Mouse (Mus musculus) naive thymus-derived CD4-positive, alpha-beta T cell, adult 2 months (primary cell): ENCODE data around the gene Slc16a12.

Source experiments
- DNase-seq: peaks from one replicate; pipeline ENCODE4 v3.0.0-alpha.2; 2011; ENCODE audit warnings: low read depth

Slc16a12 gene

DNA sequence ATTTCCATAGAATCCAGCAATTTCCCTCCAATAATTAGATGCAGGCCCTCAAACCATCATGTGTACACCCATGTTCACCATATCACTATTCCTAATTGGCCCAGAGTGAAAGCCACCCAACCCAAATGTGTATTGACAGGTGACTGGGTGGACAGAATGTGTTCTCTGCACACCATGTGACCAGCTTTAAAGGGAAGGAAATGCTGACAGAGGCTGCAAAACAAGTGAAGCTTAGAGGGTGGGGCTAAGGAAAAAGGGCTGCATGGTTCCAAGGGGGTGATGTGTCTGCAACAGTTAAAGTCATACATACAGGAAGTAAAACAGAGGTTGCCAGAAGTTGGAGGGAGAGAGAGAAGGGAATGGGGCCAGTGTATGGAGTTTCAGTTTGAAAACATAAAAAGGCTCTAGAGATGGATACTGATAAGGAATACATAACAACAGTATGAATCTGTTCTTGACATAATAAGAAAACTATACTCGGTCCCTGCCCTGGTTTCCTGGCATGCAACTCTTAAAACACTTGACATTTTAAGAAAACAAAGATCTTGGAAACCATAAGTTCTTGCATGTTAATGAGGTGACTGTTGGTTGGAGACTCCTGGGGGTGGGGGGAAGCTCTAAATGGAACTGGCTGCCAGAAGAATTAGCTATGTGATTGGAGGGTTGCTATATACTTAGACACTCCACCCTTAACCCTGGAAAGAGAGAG, 20.7 kb downstream of the Slc16a12 start:
- peak; percentile 39 for DNase-seq

DNA sequence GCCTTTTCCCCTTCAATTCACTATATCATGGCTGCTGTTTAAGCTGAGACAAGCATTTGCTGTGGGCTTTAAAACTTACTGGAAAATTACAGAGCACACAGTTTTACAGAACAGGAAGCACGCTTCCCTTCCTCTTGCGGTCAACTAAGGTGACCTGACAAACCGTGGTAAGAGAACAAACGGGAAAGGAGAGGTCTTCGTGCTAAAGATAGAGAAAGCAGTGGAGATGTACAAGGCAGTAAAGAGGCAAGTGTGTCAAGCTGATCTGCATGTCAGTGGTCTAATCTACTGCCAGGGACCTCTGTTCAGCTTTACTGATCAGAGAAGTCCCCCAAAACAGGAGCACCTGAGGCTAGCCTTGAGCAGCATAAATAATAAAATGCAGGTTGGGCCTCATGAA, 21.7 kb downstream of the Slc16a12 start:
- DNase-seq, result peak; percentile 31

DNA sequence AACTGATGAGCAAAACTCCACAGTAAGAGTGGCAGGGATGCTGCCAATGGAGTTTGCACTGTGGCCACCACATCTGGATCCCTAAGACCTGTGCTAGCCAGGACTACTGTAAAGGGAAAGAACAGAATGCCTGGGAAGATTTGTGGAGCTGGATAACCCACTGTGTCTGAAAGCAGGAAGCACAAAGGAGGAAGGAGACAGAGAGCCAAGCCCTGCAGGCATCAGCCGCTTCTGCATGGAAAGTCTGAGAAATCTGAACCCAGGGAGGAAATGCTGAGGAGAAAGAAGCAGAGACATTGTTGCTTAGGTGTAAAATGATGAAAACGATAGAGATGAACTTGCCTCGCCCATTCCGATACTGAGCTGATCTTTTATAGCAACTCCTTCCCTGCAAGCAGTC, 22.5 kb downstream of the Slc16a12 start:
- peak; percentile 4 for DNase-seq

DNA sequence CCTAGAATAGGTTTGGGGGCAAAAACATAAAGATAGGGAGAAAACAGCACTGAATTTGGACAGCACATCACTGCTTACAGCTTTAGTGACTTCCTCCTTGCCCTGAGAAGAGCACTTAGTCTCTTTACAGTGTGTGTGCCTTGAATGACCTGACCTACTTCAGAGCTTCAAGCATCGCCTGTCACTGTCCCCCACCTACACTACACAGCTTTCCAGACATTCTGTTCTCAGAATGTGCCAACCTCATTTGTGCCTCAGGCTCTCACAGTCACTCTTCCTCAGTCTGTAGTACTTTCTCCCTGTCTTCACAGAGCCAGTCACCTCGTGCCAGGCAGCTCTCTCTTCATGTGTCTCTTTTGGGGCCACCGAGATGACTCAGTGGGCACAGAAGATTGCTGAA, 24.5 kb downstream of the Slc16a12 start:
- no peak for DNase-seq

DNA sequence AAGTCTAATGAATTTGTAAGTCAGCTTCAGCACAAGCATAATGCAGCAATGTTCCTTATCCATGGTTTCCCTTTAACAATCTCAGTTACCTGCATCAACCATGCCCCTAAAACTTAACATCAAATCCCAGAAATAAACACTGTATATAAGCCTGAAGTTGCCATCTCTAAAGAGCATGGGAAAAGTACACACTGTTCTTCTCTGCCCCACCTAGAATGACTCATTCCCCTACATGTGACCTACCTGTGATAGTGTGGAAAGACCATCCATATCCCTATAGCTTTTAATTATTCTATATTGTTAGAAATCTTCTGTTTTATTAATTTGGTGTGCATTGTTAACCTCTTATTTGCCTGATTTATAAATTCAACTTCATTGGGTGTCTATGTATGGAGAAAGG, 27.0 kb downstream of the Slc16a12 start:
- no peak for DNase-seq

DNA sequence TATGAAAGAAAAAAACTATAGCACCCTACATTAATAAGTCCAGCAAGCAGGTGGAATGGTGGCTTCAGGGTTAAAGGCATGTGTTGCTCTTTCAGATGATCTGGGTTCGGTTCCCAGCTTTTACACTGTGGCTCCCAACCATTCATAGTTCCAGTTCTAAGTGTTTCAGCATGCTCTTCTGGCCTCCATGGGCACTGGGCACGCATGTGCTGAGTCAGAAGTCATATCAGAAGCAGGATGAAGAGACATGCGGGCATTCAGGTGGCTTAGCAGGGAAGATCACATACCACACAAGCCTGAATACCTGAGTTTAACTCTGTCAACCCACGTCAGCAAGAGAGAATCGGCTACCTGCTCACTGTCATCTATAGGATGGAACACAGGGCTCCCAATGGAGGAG, 28.1 kb downstream of the Slc16a12 start:
- no peak for DNase-seq

DNA sequence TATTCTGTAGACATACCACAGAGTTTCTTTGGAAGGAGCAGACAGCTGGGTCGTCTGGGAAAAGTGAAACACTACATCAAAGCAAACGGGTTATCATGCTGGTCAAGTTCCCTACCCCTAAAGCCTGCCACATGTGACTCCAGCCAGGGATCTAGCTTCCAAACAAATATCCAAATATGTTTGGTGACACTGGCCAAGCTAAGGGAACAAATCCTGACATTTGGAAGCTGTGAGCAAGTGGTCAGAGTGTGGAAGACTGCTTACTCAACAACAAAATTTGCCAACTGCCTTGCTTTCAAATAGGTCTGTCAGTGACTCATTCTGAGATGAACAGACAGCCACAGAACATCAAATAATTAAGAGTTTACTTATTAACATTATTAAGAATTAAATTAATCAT, 28.6 kb downstream of the Slc16a12 start:
- no peak for DNase-seq

DNA sequence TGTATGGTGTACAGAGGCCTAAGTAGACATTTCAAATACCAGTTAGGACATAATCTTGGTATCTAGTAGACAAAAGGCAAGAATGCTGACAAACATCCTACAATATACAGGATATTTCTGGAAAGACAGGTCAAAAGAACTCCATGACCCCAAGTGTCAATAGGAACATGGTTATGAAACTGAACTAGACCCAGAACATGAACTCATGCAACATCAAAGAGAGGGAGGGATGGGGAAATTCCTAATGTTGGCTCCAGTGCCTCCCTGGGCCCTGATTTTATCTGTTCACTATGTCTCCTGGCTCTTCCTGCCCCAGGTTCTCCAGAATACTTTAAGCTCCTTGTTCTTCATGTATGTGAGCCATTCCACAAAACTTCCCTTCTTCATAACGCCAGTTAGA, 31.2 kb downstream of the Slc16a12 start:
- DNase-seq, result no peak

DNA sequence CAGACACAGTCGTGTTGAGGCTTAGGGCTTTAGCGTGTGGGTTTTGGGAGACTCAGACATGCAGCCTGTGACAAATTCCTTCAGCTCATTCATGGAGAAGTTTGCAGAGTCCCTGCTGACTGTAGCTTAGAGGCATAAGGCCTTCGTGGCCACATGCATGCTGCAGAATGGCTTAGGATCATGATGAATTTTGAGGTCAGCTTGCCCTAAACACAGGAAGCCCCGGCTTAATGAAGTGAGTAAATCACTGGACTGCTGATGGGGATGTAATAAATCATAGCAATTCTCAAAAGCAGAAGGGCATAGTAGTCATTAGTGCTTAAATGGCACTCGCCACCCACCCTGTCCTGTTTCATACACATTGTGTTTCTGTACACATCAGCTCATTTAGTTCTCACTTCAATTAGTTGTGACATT, 32.8 kb downstream of the Slc16a12 start:
- DNase-seq, result no peak

DNA sequence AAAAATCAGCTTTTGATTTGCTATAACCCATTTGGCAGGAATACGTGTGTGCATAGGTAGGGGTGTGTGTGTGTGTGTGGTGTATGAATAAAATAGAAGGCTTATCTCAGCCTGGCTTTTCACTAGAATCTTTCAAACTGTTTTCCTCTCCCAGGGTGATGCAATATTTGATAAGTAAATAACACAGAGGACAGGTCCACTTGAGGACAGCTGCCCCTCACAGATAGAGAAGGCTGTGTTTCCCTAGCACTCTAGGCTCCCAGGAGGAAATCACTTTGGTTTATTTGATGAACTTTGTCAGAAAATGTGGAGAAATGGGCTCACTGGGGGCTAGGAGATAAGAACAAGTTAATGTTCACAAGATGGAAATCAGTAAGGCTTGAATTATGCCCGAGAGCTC, 35.0 kb downstream of the Slc16a12 start:
- no peak for DNase-seq

DNA sequence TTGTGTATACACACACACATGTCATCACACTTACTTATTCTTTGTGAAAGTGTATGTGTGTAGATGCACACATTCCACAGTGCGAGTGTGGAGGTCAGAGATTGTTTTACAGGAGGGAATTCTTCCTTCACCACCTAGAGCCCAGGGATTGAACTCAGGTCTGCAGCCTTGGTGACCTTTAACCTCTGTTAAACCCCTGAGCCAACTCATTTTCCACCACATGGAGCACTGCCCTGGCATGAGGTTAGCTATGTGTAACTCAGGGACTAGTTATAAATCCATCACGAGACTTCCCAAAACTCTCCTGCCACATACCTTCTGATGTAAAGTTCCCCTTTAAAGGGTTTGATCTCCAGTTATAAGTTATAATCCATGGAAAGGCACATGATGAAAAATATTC, 38.9 kb downstream of the Slc16a12 start:
- no peak for DNase-seq

DNA sequence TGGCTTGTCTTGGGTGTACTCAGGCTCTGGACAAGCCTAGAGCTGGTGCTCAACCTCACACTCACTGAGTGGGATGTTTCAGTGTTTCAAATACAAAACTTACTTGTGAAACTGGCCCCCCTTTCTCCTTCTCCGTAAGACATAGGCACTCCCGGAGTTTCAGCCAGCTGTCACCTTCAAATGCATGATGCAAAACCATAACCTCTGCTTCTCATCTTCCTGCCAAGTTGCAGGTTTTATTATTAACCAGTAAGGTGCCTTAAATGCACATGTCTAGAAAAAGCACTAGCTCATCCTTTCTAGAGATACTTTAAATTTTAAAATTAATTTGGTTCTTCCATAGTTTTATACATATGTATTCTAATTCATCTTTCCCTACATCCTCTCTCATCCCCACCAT, 39.5 kb downstream of the Slc16a12 start:
- no peak for DNase-seq

DNA sequence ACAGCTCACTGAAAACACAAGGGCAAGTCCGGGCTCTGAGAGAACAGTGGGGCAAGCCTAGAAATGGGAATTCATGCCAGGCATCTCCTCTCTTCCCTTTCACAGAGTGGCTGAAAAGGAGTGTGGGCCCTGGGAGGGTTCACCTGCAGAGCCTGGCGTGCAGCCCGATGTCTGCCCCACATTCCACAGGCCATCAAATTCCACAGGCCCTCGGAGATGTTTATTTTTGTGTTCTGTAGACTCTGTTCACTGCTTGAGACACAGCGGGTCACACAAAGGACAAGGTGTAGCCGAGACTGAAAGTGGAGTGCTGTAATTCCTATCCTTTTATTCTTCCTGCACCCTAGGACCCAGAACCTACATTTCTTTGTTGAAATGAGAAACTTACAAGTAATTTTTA, 40.8 kb downstream of the Slc16a12 start:
- no peak for DNase-seq

DNA sequence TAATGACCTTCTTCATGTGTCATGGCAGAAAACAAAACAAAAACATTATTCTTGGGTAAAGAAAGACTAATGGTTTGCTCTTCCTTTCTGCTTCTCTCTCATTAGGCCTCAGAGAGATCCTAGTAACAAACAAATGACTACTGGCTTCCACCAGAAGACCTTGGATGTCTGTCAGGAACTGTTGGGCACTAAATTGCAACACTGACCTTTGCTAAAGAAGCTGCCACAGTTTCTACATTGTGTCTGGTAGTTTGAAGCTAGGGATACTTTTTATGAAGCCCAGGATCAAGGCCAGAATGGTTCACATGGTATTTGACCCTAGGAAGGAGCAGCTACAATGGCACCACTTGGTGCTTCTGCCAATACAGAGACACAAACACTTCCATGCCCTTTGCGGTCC, 41.9 kb downstream of the Slc16a12 start:
- DNase-seq, result no peak

DNA sequence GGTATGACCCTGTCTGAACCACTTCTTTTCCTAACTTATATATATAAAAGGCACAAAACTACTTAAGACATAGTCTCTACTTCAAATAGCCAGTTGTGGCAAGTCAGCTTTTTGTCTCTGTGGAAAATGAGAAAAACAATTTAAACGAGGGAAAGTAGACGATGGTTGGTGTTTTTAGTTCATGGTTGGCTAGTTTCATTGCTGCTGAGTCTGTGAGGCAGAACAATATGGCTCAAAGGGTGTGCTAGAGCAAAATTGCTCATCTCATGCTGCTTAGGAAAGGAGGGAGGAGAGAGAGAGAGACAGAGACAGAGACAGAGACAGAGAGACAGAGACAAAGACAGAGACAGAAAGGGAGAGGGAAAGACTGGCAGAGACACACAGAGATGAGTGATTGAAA, 47.8 kb downstream of the Slc16a12 start:
- no peak for DNase-seq

DNA sequence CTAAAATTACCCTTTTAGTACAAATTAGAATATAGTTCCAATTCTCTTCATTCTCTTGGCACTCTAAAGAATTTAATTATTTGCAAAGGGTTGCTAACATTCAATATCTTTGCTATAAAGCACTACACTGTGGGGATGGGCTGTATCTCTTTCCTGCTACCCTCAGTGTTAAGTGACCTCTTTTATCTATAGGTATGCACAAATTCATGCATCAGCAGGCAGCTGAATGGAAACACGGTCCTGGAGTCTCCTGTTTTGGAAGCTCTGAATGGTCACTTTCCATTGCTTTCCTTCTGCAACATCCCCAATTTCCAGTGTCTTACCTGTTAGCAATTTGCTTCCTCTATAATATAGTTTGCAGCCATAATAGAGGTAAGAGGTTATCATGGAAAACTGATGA, 48.2 kb downstream of the Slc16a12 start:
- no peak for DNase-seq

DNA sequence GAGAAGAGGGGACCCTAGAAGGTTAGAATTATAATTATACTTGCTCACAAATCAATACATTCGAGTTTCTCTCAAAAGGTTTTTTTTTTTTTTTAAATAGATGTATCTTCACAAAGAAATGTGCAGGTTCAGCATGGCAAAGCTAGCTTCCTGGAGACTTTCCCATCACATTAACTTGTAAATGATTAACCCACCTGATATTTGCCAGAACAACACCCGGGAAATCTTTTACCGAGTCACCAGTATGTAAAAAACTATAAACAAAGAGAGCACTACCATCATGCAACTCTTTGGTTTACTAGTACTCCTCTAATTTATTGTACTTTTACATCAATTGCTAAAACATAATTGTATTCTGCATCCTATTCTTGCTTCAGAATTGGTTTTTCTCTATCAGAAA, 48.7 kb downstream of the Slc16a12 start:
- DNase-seq, result no peak

DNA sequence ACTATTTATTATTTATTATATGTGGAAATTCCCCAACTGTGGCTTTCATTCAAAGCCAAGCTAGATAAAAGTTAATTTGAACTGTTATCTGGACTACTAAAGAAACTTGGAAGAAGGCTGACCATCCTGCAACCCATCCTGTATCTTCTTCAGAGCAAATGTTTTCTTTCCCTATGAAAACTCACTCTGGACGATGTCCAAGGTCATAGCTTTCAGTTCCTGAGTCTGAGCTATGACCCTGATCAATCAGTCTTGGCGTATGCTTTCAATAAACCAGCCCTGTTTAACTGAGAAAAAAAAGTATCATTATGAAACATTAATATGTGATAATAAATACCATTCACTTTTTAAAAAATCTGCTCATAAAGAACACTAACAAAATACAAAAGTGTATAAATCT, 49.6 kb downstream of the Slc16a12 start:
- no peak for DNase-seq

DNA sequence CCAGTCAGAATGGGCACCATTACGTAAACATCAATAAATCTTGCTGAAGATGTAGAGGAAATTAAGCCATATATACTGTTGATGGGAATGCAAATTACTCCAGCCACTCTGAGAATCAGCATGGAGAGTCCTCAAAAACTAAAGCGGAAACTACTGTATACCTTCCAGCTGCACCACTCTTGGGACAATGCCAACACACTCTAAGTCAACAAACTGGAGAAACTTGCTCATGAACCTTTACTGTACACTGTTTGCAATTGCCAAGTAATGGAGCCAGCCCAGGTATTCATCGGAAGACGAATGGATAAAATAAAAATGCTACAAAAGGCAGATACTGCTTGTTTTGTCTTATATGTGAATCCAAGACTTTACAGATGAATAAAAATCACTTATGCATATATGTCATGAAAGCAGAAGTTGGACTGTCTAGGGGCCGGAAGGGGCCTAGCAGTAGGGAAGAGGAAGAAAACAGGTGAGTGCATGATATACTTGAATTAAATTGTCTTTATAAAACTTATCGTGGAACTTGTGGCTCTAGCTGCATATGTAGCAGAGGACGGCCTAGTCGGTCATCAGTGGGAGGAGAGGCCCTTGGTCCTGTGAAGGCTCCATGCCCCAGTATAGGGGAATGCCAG, 50.6 kb downstream of the Slc16a12 start:
- no peak for DNase-seq

DNA sequence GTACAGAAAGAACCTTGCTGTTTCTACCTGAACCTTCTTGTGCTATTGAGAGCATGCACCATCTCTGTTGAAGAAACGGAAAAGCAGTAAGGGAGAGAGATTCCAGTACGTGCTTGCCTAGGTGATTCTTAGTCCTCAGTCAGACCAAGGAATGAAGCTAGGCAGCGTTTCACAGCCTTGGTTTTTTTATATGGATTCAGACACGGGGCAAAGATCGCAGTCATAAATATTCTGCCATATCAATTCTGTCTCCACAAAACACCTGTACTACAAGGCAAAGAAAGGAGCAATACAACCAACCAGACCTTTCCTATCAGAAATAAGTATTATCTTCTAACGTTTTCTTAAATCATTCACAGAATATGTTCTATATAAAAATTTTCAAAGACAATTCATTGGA, 55.7 kb downstream of the Slc16a12 start:
- no peak for DNase-seq

DNA sequence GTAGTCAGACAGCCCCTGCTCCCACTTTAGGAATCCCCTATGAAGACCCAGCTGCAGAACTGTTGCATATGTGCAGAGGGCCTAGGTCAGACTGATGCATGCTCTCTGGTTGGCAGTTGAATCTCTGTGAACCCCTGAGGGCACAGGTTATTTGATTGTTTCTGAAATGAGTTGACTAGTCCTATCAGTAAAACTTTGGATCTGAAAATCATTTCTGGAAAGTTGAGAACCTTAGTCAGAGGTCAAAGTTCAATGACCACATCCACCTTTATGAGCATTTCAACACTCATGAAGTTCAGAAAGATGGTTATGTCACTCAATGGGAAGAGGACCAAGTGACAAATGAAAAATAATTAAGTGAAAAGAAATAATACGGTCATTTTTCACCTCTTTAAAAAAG, 61.6 kb downstream of the Slc16a12 start:
- no peak for DNase-seq

DNA sequence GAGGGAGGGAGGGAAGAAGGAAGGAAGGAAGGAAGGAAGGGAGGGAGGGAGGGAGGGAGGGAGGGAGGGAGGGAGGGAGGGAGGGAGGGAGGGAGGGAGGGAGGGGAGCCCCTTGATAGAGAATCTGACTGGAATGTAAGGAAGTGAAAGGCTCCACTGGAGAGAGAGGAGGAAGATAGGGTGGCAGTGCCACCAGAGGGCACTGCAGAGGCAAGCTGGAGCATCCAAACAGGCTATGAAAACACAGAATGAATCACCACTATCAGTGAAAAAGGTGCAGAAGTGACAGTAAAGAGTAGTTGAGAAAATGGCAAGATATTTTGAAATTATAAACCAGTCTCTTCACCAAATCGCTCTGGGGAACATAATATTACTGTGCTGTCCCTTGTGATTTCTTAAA, 62.2 kb downstream of the Slc16a12 start:
- DNase-seq, result peak; percentile 43

DNA sequence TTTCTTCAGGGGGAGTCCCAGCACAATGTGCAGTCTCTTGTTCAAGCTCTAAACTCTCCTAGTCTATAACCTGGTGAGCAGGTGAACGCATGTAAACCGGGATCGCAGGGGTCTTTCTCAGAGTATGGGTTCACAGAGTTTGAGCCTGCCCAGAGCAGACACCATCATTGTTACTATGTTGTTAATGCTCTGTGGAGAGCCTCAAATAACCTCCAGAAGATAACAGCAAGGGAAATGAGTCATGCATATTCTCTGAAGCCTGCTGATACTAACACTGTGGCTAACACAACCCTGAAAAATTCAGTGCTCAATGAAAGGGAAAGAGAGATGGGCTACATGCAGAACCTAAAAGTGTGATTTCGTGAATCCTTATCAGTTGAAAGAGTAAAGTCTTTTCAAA, 68.7 kb downstream of the Slc16a12 start:
- no peak for DNase-seq

DNA sequence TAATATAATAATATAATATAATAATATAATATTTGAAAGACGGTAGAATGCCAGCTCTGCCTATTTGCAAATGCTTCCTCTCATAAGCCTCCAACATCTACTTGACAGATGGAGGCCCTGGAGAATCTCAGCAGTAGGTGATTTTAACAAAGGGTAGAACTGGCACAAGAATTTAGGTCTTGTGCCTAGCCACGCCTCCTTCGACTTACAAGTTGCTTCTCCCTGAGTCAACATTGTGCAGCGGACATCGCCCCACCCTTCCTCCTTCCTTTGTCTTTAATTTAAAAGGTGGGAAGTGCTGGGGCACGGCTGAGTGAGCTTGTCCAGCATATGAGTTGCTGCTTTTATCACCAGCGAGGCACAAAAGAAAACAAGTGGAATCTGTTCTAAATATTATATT, 73.6 kb downstream of the Slc16a12 start:
- DNase-seq, result no peak
